ENCODE assay signal across 20 mouse cellular contexts in the genomic region with DNA sequence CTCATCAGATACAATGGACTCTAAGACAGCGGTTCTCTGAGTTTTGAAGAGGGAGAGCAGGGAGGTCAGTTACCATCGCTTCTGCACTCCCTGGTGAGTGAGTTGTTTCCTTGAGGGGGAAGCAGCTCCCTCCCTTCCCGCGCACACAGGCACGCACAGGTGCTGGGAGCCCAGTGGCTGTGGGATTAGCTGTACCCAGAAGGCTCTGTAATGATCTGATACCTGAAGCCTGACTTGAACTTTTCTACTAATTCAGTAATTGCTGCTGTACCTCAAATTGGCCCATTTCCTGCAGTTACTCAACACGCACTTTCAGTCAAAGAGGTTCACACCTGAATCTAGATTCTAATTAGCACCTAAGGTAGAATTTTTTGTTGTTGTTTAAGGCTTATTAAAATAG.
"Had no signal": no experiment of that assay in that cellular context is flagged by ENCODE, and none has a peak within 500 bp of the region (broad histone marks: within the 10 kb centered on the region; RNA-seq: fewer than 3 reads in every experiment).

No protein-coding gene starts in this region.

- H3K4me3 ChIP-seq: layer of hippocampus, adult 2 months; limb, embryonic 10.5 days; limb, embryonic 13.5 days; liver, embryonic 13.5 days; megakaryocyte, embryonic 14.5 days; stomach, embryonic 15.5 days had no signal

- H3K9me3 ChIP-seq: limb, embryonic 10.5 days; limb, embryonic 13.5 days; liver, embryonic 13.5 days; stomach, embryonic 15.5 days had no signal

- H3K27ac ChIP-seq: kidney, postnatal 0 days; layer of hippocampus, adult 2 months; limb, embryonic 10.5 days; limb, embryonic 13.5 days; liver, embryonic 13.5 days; stomach, embryonic 15.5 days had no signal

- H3K9ac ChIP-seq: limb, embryonic 13.5 days; liver, embryonic 13.5 days; stomach, embryonic 15.5 days had no signal

- H3K4me1 ChIP-seq: liver, embryonic 13.5 days; megakaryocyte, embryonic 14.5 days; stomach, embryonic 15.5 days had no signal

- H3K4me2 ChIP-seq: limb, embryonic 13.5 days; liver, embryonic 13.5 days; midbrain, embryonic 11.5 days; stomach, embryonic 15.5 days had no signal

- DNase-seq: kidney, adult 2 months; kidney, postnatal 25 days; layer of hippocampus, adult 9-11 months; liver; liver, embryonic 13.5 days; lung, adult 2 months; midbrain, embryonic 14.5 days; right cerebral cortex, adult 18-20 months; right cerebral cortex, postnatal 14 days; right cerebral cortex, postnatal 4 days; thymus, adult 2 months; thymus, postnatal 14 days; thymus, postnatal 4 days had no signal

- H3K27me3 ChIP-seq: megakaryocyte, embryonic 14.5 days; stomach, embryonic 15.5 days had no signal

- H3K36me3 ChIP-seq: limb, embryonic 10.5 days; limb, embryonic 13.5 days; liver, embryonic 13.5 days; stomach, embryonic 15.5 days had no signal
